ENCODE assay signal across 30 mouse cellular contexts in genomic region chr14:101630548-101630947, GRCm38 (mm10).
"Had no signal": no experiment of that assay in that cellular context is flagged by ENCODE, and none has a peak within 500 bp of the region (broad histone marks: within the 10 kb centered on the region; RNA-seq: fewer than 3 reads in every experiment).

No protein-coding gene starts in this region.

- H3K4me1 ChIP-seq: heart, embryonic 12.5 days; heart, embryonic 13.5 days; heart, embryonic 15.5 days; hindbrain, embryonic 10.5 days; hindbrain, embryonic 12.5 days; hindbrain, embryonic 13.5 days; hindbrain, embryonic 15.5 days; intestine, embryonic 15.5 days; kidney, embryonic 15.5 days had no signal

- H3K27ac ChIP-seq: heart, embryonic 13.5 days; heart, embryonic 15.5 days; hindbrain, embryonic 10.5 days; hindbrain, embryonic 12.5 days; hindbrain, embryonic 13.5 days; hindbrain, embryonic 14.5 days; hindbrain, embryonic 15.5 days; hindbrain, postnatal 0 days; intestine, embryonic 15.5 days; kidney, embryonic 15.5 days; kidney, postnatal 0 days; layer of hippocampus, adult 2 months; left cerebral cortex, adult 2 months had no signal

- H3K27me3 ChIP-seq: heart, embryonic 12.5 days; heart, embryonic 13.5 days; heart, embryonic 15.5 days; hindbrain, embryonic 12.5 days; hindbrain, embryonic 13.5 days; hindbrain, embryonic 15.5 days; intestine, embryonic 15.5 days; kidney, embryonic 15.5 days had no signal

- H3K4me2 ChIP-seq: heart, embryonic 12.5 days; heart, embryonic 13.5 days; heart, embryonic 15.5 days; hindbrain, embryonic 12.5 days; hindbrain, embryonic 13.5 days; hindbrain, embryonic 14.5 days; hindbrain, embryonic 15.5 days; intestine, embryonic 15.5 days; kidney, embryonic 15.5 days had no signal

- H3K4me3 ChIP-seq: heart, embryonic 12.5 days; heart, embryonic 13.5 days; heart, embryonic 15.5 days; hindbrain, embryonic 10.5 days; hindbrain, embryonic 12.5 days; hindbrain, embryonic 13.5 days; hindbrain, embryonic 15.5 days; intestine, embryonic 15.5 days; kidney, embryonic 15.5 days; layer of hippocampus, adult 2 months; left cerebral cortex, adult 2 months had no signal

- H3K9me3 ChIP-seq: heart, embryonic 12.5 days; heart, embryonic 13.5 days; heart, embryonic 15.5 days; hindbrain, embryonic 10.5 days; hindbrain, embryonic 12.5 days; hindbrain, embryonic 13.5 days; hindbrain, embryonic 15.5 days; intestine, embryonic 15.5 days; kidney, embryonic 15.5 days had no signal

- H3K9ac ChIP-seq: heart, embryonic 12.5 days; heart, embryonic 13.5 days; heart, embryonic 15.5 days; hindbrain, embryonic 12.5 days; hindbrain, embryonic 13.5 days; hindbrain, embryonic 14.5 days; hindbrain, embryonic 15.5 days; intestine, embryonic 15.5 days; kidney, embryonic 15.5 days had no signal

- DNase-seq: heart, postnatal 10 days; heart, postnatal 14 days; heart, postnatal 36 days; heart, postnatal 4 days; kidney, adult 11 months; kidney, adult 18-20 months; kidney, adult 2 months; kidney, adult 8-10 months; kidney, adult 9 months; kidney, postnatal 10 days; kidney, postnatal 14 days; kidney, postnatal 25 days; kidney, postnatal 36 days; kidney, postnatal 4 days; layer of hippocampus, adult 9-11 months; layer of hippocampus, postnatal 36 days had no signal
